Mouse (Mus musculus) midbrain, embryonic 12.5 days (tissue): ENCODE results near the gene Dedd. TPM values are rescaled to one million over a fixed set of nuclear protein-coding genes. Genes with fewer than 3 reads are reported as not detected.

Experiments
- polyA plus RNA-seq: library from polyadenylated mRNA; unstranded; fragments of >200 nt; fragmentation: Nextera tagmentation; extraction: Ambion mirVana; gene quantifications from 2 replicates; pipeline ENCODE4 v1.2.1, GENCODE M21; 2016

The Dedd gene
- polyA plus RNA-seq, 1 experiment from 2014 or later = 51.9 TPM

Other genes starting within 250 kb of the Dedd start
- gene Cfap126, start 215.2 kb upstream of the Dedd start, polyA plus RNA-seq = 1.7 and 3.6 TPM in 2 replicates
- 225 and 229 TPM in 2 replicates for gene Sdhc, start 178.5 kb upstream of the Dedd start, polyA plus RNA-seq
- gene Mpz, start 178.4 kb upstream of the Dedd start, polyA plus RNA-seq = 0.33 and 0.94 TPM in 2 replicates
- 20.4 and 20.8 TPM in 2 replicates for gene Pcp4l1, start 132.9 kb upstream of the Dedd start, polyA plus RNA-seq
- 0.11 and 0.47 TPM in 2 replicates for gene Nr1i3, start 115.2 kb upstream of the Dedd start, polyA plus RNA-seq
- gene Tomm40l, start 106.6 kb upstream of the Dedd start, polyA plus RNA-seq = 28.5 and 33.4 TPM in 2 replicates
- 2.9 and 6.6 TPM in 2 replicates for gene Apoa2, start 104.1 kb upstream of the Dedd start, polyA plus RNA-seq
- gene Fcer1g, start 94.8 kb upstream of the Dedd start, polyA plus RNA-seq = 22.3 and 28.4 TPM in 2 replicates
- gene Adamts4, start 78.7 kb upstream of the Dedd start, polyA plus RNA-seq = 8.2 and 9.2 TPM in 2 replicates
- 224 and 226 TPM in 2 replicates for gene Ndufs2, start 77.8 kb upstream of the Dedd start, polyA plus RNA-seq
- 72.1 and 80.6 TPM in 2 replicates for gene B4galt3, start 58.8 kb upstream of the Dedd start, polyA plus RNA-seq
- gene Ppox, start 48.0 kb upstream of the Dedd start, polyA plus RNA-seq = 61.4 and 61.5 TPM in 2 replicates
- gene Usp21, start 41.2 kb upstream of the Dedd start, polyA plus RNA-seq = 113 and 119 TPM in 2 replicates
- 106 TPM in 2 replicates for gene Ufc1, start 34.1 kb upstream of the Dedd start, polyA plus RNA-seq
- gene Nit1, start 16.5 kb downstream of the Dedd start, polyA plus RNA-seq = 45.9 and 49.7 TPM in 2 replicates
- 140 and 149 TPM in 2 replicates for gene Pfdn2, start 16.5 kb downstream of the Dedd start, polyA plus RNA-seq
- 1.9 and 2.3 TPM in 2 replicates for gene Klhdc9, start 31.7 kb downstream of the Dedd start, polyA plus RNA-seq
- 0.88 and 1.4 TPM in 2 replicates for gene Nectin4, start 41.0 kb downstream of the Dedd start, polyA plus RNA-seq
- 1.0 and 1.4 TPM in 2 replicates for gene Arhgap30, start 59.8 kb downstream of the Dedd start, polyA plus RNA-seq
- gene Usf1, start 82.2 kb downstream of the Dedd start, polyA plus RNA-seq = 175 and 190 TPM in 2 replicates
- gene Tstd1, start 89.7 kb downstream of the Dedd start, polyA plus RNA-seq = 9.9 and 10.5 TPM in 2 replicates
- gene F11r, start 108.4 kb downstream of the Dedd start, polyA plus RNA-seq = 10.1 and 12.4 TPM in 2 replicates
- gene Alyref2, start 174.3 kb downstream of the Dedd start, polyA plus RNA-seq = 19.0 and 21.8 TPM in 2 replicates
- not detected in 2 replicates for gene Itln1, start 206.1 kb downstream of the Dedd start, polyA plus RNA-seq
- not detected in 2 replicates for gene Cd244a, start 230.0 kb downstream of the Dedd start, polyA plus RNA-seq